Mouse (Mus musculus) left cerebral cortex, postnatal 10 days (tissue): ENCODE results near the gene Wwc2. TPM values are rescaled to one million over a fixed set of nuclear protein-coding genes. Genes with fewer than 3 reads are reported as not detected.
A peak's percentile ranks its signal among the peaks of the same experiment; 100 is the strongest.

Experiments
- DNase-seq, 2 experiments: peaks; one replicate each; pipeline ENCODE4 v3.0.0; 2021 to 2022; ENCODE audit warnings: low spot score in 2 of 2, mixed read lengths in 1 of 2; ENCODE audit errors: extremely low spot score in 1 of 2
- intact Hi-C: fragments of 180-260 bp; cut with DNase I; formaldehyde crosslinking; loops from one replicate; pipeline ENCODE4 v1.15.1; 2025
- total RNA-seq, 2 experiments: library from RNA; stranded (reverse); gene quantifications; 2 replicates each; pipeline ENCODE4 v1.2.3; 2021

The Wwc2 gene
- total RNA-seq, 2 experiments from 2014 or later, result 27.3 to 28.0 TPM

DNA sequence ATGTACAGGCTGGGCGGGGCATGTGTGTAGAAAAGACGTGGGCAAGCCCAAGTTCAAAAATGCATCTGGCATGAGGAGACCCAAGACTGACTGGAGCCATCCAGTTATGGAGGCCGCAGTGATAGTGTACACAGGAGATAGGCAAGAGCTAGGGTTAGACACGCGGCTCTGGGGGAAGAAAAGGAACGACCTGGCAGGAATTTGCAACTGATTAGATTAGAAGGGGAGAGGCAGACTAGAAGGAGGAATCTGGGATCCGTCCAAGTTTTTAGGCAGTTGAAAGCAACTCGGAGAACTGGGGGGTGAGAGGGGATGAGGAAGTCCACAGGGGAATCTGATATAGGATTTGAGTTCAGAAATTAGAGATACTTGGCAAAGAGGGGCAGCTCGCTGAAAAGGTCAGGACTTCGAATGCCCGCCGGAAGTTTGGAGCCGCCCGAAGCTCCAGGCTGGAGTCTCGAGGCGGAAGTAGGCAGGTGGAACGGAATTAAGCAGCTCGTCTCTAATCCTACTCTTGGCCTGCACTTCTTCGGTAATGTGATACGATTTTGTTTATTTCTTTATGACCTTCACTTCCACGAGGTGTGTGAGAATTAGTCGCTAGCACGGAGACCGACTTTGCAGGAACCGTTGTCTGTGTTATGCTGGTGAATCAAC lies 4.0 kb upstream of the Wwc2 start:
- DNase-seq, result no peak
- intact Hi-C loops, result no loop called here

- intact Hi-C loops, result no loop called here
- peak; percentile 89 to 99 for DNase-seq
These were observed 345 bp downstream of the Wwc2 start for GRCm38 (mm10) chr8:47990386-47990772.

DNA sequence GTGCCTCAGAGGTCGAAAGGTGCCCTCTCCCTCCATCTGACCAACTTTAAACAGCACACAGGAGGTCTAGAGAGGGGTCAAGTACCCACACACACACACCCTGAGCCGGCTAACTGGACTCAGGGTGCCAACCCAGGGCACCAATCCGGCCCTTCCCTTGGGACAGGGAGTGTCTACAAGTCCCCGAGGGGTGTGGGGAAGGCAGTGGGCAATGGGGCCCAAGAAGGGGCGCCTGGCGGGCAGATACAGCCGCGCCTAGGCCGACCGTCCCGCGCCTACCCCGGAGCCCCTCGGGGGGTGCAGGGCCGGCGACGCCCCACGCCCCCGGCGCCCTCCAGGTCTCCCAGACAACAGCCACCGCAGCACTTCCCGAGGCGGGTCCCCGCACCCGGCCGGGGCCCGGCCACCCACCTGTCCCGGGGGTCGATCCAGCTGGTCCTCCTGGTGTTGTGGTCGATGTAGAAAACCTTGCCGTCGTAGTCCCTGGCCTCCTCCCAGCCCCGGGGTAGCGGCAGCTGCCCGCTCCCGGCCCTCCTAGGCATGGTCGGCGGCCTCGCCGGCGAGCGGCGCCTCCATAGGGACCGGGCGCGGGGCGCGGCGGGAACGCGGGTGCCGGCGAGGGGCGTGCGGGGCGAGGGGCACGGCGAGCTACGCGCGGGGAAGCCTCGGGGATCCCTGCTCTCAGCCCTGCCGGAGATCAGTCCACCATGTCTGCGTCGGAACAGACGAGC lies 904 bp downstream of the Wwc2 start:
- no peak for DNase-seq
- intact Hi-C loops, result no loop called here

GRCm38 (mm10) chr8:47989211-47989610 lies 1.5 kb downstream of the Wwc2 start:
- intact Hi-C loops, result no loop called here
- no peak for DNase-seq

DNA sequence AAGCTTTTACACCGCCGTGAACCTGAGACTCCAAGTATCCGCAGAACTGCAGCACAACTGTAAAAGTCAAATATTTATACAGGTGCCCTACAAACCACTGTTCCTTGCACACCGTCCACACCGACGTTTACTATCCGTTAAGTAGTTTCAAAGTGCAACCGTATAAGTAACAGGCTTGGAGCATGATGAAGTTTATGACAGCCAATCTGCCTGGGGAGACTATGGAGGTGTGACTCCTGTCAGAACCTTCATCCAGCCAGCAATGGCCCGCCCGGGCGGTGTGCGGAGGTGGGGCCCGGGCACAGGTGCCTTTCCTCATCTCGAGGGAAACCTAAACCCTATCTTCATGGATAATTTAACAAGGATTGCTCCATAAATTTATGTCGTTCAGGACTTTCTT lies 2.6 kb downstream of the Wwc2 start:
- intact Hi-C loops, result no loop called here

DNA sequence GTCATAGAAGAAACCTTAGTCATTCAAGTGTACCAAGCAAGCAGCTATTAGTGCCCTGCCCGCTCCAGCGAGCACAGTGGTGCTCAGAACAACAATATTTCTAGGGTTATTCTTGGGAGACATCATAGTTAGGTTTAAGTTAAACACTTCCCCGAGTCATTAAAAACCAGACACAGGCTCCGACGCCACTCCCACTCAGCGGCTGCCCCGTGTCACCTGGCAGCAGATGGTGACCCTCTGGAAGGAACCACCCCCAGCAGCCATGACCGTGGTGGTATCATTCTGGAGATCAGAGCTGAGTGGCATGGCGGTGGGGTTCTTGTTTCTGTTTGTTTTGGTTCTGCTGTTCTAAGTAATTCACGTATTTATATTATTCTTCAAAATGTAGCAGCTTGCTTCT lies 5.1 kb downstream of the Wwc2 start:
- DNase-seq, result no peak
- intact Hi-C loops, result no loop called here

More for the DNA sequence above, 2.6 kb downstream of the Wwc2 start:
- no peak for DNase-seq

DNA sequence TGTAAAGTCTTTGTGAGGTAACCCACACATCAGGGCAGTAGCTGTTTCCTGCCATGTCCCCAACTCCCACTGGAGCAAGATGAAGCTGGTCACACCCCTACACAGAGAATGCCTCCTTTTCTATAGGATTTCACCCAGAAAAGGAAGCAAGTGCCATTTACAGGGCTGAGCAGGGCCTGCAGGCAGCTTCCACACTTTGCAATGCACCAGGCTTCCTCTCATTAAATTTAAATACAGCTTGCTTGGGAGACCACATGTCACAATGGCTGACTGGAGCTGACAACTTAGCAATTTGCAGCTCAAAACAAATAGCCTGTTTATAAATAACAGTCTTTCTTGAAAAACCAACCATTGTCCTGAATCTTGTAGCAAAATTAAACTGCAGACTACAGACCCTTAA lies 5.5 kb downstream of the Wwc2 start:
- intact Hi-C loops, result no loop called here

DNA sequence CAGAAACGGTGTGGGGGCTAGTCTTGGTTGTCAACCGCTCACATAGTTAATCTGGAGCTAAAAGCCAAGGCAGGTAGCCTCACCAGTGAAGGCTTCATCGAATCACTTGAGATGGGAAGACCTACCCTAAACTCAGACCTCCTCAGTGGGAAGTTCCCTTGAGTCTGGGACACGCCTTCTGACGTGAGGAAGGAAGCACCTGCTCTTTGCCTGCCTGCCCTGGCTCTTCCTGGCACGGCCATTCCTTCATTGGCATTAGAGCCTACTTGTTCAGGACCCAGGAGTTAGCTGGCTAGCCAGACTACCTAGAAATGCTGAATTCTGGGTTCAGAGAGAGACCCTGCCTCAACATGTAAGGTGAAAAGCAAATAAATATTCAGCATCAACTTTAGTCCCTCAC lies 9.6 kb downstream of the Wwc2 start:
- intact Hi-C loops, result no loop called here
- no peak for DNase-seq

More for the DNA sequence above, 5.5 kb downstream of the Wwc2 start:
- DNase-seq, result no peak

DNA sequence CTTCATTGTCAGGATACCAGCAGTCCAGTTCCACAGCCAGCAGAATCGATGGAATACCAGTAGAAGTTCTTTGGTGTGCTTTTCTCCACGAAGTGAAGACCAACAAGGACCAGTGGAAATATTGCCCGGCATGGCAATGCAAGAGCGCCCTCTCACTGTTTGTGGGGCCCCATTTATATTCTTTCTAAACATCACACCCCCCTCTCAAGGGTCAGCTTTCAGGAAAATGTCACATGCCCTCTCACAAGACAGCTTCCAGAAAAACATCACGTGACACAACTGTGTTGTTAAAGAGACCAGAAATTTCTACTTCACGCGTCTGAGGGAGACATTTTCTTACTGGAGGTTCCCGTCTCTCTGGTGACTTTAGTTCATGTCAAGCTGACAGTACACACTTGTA lies 10.8 kb downstream of the Wwc2 start:
- intact Hi-C loops, result no loop called here
- DNase-seq, result no peak

GRCm38 (mm10) chr8:47978755-47979154 lies 12.0 kb downstream of the Wwc2 start:
- DNase-seq, result no peak
- intact Hi-C loops, result no loop called here

- intact Hi-C loops, result no loop called here
These were observed 15.8 kb downstream of the Wwc2 start for GRCm38 (mm10) chr8:47974963-47975314.

GRCm38 (mm10) chr8:47974138-47974962 lies 16.4 kb downstream of the Wwc2 start:
- intact Hi-C loops, result no loop called here
- DNase-seq, result peak in 1 of 2 experiments; percentile 69

More at GRCm38 (mm10) chr8:47974963-47975314, 15.8 kb downstream of the Wwc2 start:
- no peak for DNase-seq

GRCm38 (mm10) chr8:47971121-47971520 lies 19.6 kb downstream of the Wwc2 start:
- no peak for DNase-seq
- intact Hi-C loops, result no loop called here

GRCm38 (mm10) chr8:47970576-47970975 lies 20.1 kb downstream of the Wwc2 start:
- DNase-seq, result no peak
- intact Hi-C loops, result no loop called here

DNA sequence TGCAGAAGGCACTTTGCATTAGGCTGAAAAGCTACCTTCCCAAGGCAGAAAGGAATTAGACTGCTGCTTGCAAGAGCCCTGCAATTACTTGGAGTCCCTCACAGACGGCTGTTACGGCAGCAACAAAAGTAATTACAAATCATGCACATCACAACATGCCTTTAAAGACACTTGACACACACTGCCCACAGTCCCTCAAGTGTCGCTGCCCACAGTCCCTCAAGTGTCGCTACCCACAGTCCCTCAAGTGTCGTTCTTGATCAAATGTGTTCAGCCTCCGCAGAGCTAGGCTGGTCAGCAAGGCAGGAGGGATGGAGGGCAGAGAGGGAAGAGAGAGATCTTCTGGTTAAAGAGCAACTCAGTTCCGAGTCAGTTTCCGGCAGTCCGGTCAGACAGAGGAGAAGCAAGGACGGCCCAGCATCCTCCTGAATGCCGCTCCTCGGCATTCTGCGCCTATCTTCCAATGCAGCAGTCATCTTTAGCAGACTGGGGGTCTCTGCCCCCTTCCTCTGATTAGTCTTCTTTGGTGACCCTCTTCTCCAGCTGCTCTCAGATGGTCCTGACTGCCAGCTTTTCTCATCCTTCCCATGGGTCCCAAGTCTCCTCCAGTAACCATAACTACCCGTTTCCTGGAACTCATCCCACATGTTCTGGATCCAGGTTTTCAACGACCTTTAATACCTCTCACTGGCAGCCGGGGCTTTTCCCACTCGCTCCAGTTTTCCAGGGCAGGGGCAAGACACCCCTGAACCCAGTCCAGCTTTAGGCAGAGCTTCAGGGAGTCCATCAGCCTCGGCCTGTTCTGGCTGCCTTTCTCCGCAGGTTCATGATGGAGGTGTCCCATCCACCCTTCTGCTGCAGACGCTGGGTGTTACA lies 23.4 kb downstream of the Wwc2 start:
- no peak for DNase-seq
- intact Hi-C loops, result no loop called here

DNA sequence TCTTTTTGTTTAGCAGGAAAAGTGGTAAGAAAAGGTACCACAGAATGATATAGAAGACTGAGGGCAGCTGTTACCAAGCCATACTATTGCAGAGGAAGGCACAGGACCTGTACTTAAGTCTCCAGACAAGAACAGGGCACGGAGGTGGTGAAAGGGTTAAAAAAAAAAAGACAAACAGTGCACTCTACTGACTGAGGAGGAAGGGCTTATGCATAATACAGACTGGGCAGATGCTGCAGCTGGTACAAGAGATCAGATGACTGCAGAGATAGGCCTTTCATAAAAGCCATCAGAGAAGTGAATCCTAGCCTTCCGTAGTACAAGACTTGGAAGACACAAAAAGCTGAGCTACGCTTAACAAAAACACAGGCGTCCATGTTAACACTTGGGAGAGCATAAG lies 28.2 kb downstream of the Wwc2 start:
- DNase-seq, result no peak

GRCm38 (mm10) chr8:47962005-47962404 lies 28.7 kb downstream of the Wwc2 start:
- DNase-seq, result peak in 1 of 2 experiments; percentile 61

More for the DNA sequence above, 28.2 kb downstream of the Wwc2 start:
- intact Hi-C loops, result no loop called here

GRCm38 (mm10) chr8:47957560-47957959 lies 33.2 kb downstream of the Wwc2 start:
- no peak for DNase-seq
- intact Hi-C loops, result no loop called here

More at GRCm38 (mm10) chr8:47962005-47962404, 28.7 kb downstream of the Wwc2 start:
- intact Hi-C loops, result no loop called here
